Mouse (Mus musculus): Measurements from ENCODE around the gene Fgd6. TPM values are rescaled to one million over a fixed set of nuclear protein-coding genes. Genes with fewer than 3 reads are reported as not detected.

The Fgd6 gene
- polyA plus RNA-seq, 1 experiment from 2014 or later = 4.0 TPM

DNA sequence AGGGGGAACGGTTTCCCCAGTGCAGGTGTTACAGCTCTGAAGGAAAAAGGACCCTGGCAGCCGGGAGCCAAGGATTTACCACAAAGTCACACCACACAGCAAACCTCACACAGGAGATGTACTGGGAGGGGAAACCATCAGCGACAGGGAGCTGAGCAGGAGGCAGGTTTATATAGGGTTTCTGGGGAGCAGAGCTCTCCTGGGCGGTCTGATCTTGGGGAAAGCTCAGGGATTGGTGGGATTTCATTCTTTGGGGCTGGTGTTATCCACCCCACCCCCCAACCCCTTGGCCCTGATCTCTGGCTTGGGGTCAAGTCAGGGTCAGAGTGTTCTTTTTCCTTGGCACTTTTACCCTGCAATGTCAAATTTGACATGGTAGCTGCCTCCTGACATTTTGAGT, 123.6 kb downstream of the Fgd6 start:
- Histone ChIP-seq H3K27me3 (replicated peaks; ENCODE audit: low read depth, poor library complexity, severe bottlenecking) (no peaks in the 10 kb centered on the region), H3K4me3 (no peak overlapping the region), H3K27ac (replicated peaks) (no peak overlapping the region), H3K9me3 (no peaks in the 10 kb centered on the region), H3K36me3 (replicated peaks) (peaks cover 92% of the 10 kb centered on the region), H3K4me1 (no peaks in the 10 kb centered on the region)
- no peak for DNase-seq (ENCODE audit: low spot score)
- 82% methylated on average over 4 of the region's 4 CpGs for WGBS

DNA sequence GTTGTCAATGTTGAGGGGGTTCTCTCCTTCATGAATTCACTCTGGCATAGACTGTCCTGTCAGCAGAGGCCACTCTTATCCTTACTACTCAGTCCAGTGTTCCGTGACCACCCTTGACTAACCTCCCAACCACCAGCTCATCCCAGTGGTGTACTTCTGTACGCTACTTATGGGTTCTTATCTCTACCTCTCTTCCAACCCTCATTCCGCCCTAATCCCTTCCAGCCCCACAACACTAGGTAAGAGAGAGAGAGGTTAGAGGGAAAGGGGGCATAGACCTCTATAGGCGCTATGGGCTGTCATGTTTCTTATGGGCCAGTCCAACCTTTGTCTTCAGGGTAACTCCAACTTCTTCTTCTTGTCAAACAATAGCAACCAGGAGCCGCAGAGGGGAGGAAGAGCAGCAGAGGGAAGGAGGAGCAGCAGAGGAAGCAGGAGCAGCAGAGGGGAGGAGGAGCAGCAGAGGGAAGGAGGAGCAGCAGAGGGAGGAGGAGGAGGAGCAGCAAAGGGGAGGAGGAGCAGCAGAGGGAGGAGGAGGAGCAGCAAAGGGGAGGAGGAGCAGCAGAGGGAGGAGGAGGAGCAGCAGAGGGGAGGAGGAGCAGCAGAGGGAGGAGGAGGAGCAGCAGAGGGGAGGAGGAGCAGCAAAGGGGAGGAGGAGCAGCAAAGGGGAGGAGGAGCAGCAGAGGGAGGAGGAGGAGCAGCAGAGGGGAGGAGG, 125.4 kb downstream of the Fgd6 start:
- Histone ChIP-seq H3K4me3 (no peak overlapping the region), H3K27ac (replicated peaks) (no peak overlapping the region), H3K36me3 (replicated peaks) (peaks cover 89% of the 10 kb centered on the region), H3K4me1 (no peaks in the 10 kb centered on the region), H3K27me3 (replicated peaks; ENCODE audit: low read depth, poor library complexity, severe bottlenecking) (no peaks in the 10 kb centered on the region), H3K9me3 (no peaks in the 10 kb centered on the region)
- DNase-seq (ENCODE audit: low spot score) = no peak
- WGBS = 90% methylated on average over 5 of the region's 5 CpGs

DNA sequence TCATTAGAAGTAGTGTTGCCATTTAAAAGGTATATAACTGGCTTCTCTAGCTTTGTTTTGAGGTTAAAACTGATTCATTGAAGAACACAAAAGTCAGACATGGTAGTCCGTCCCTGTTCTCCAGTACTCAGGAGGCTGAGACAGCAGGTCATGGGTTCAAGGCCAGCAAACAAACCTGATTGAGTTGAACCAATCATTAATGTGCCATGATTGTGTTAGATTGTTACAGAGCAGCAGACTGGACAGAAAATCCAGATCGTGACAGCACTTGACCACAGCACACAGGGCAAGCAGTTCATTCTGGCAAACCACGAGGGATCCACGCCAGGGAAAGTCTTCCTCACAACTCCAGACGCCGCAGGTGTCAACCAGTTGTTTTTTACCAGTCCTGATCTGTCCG, 126.2 kb downstream of the Fgd6 start:
- H3K27ac ChIP-seq (replicated peaks) = no peak overlapping the region
- peaks cover 91% of the 10 kb centered on the region for H3K36me3 ChIP-seq (replicated peaks)

DNA sequence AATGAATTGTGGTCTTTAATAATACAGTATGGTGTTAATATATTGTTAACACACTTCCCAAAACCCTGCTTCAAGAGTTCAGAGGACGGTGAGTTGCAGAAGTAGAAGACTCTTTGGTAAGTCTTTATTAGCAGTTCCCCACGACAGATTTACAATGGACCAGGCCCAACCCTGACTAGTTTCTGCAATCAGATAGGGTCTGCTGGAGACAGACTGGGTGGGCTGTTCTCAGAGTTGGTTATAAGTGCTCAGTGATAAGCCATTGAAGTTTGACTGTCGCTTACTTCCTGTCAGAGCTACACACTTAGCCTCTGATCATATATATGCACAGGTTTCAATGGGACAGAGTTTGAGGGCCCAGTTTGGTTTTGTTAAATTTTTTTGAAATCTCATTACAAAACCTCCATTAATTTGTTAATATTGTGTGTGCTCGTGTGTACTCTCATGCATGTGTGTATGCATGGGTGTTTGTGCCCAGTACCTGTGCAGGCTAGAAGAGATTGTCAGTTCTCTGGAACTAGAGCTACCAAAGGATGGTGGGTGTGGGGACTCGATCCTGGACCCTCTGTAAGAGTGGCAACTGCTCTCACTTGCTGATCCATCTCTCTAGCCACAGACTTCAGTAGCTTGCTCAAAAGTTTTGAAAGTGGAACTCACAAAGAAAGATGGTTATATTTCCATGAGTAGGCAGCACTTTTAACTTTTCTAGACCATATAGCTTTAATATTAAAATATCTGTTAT, 128.5 kb downstream of the Fgd6 start:
- no peaks in the 10 kb centered on the region for H3K4me1 ChIP-seq
- peaks cover 91% of the 10 kb centered on the region for H3K36me3 ChIP-seq (replicated peaks)
- no peak for DNase-seq (ENCODE audit: low spot score)
- WGBS = 85% methylated on average over 5 of the region's 5 CpGs
- H3K27me3 ChIP-seq (replicated peaks; ENCODE audit: low read depth, poor library complexity, severe bottlenecking) = no peaks in the 10 kb centered on the region
- no peaks in the 10 kb centered on the region for H3K9me3 ChIP-seq
- no peak overlapping the region for H3K27ac ChIP-seq (replicated peaks)
- H3K4me3 ChIP-seq = no peak overlapping the region

More for the DNA sequence above, 126.2 kb downstream of the Fgd6 start:
- 95% methylated on average over 7 of the region's 7 CpGs for WGBS
- Histone ChIP-seq H3K4me3 (no peak overlapping the region), H3K27me3 (replicated peaks; ENCODE audit: low read depth, poor library complexity, severe bottlenecking) (no peaks in the 10 kb centered on the region), H3K9me3 (no peaks in the 10 kb centered on the region), H3K4me1 (no peaks in the 10 kb centered on the region)
- no peak for DNase-seq (ENCODE audit: low spot score)

DNA sequence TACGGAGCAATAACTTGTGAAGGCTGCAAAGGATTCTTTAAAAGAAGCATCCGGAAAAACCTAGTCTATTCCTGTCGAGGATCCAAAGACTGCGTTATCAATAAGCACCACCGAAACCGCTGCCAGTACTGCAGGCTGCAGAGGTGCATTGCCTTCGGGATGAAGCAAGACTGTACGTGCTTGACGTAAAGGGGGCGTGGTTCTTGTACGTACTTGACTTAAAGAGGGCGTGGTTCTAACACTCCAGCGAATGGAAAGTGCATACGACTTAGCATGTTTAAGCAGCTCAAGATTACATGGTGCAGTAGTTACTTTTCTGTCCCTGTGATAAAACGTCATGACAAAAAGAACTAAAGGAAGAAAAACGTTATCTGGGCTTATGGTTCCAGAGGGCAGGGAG, 129.6 kb downstream of the Fgd6 start:
- Histone ChIP-seq H3K36me3 (replicated peaks) (peaks cover 90% of the 10 kb centered on the region), H3K4me1 (no peaks in the 10 kb centered on the region), H3K4me3 (no peak overlapping the region), H3K9me3 (peaks cover 5% of the 10 kb centered on the region; the same call in 1 of the 2 replicates), H3K27ac (replicated peaks) (no peak overlapping the region), H3K27me3 (replicated peaks; ENCODE audit: low read depth, poor library complexity, severe bottlenecking) (no peaks in the 10 kb centered on the region)
- WGBS = 90% methylated on average over 16 of the region's 16 CpGs
- no peak for DNase-seq (ENCODE audit: low spot score)

DNA sequence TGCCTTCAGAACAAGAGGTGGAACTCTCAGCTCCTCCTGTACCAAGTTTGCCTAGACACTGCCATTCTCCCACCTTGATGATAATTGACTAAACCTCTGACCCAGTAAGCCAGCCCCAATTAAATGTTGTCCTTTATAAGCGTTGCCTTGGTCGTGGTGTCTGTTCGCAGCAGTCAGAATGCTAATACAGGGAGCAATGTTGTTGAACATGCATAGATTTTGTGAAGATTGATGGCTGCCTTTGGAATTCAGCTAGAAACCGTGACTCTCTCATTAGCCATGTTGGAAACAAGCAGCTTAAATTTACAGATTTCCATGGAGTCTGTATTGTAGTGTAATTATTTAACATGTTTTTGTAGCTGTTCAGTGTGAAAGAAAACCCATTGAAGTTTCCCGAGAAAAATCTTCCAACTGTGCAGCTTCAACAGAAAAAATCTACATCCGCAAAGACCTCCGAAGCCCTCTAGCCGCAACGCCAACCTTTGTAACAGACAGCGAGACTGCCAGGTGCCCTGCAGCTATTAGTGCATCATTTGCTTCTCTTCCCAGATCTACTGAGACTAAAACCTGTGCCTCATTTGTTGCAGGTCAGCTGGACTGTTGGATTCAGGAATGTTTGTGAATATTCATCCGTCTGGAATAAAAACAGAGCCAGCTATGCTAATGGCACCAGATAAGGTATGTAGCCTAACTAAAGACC, 131.4 kb downstream of the Fgd6 start:
- H3K4me3 ChIP-seq = no peak overlapping the region
- no peak for DNase-seq (ENCODE audit: low spot score)
- H3K36me3 ChIP-seq (replicated peaks) = peaks cover 92% of the 10 kb centered on the region
- no peaks in the 10 kb centered on the region for H3K27me3 ChIP-seq (replicated peaks; ENCODE audit: low read depth, poor library complexity, severe bottlenecking)
- no peaks in the 10 kb centered on the region for H3K4me1 ChIP-seq
- no peak overlapping the region for H3K27ac ChIP-seq (replicated peaks)
- WGBS = 91% methylated on average over 11 of the region's 11 CpGs
- peaks cover 5% of the 10 kb centered on the region; the same call in 1 of the 2 replicates for H3K9me3 ChIP-seq

DNA sequence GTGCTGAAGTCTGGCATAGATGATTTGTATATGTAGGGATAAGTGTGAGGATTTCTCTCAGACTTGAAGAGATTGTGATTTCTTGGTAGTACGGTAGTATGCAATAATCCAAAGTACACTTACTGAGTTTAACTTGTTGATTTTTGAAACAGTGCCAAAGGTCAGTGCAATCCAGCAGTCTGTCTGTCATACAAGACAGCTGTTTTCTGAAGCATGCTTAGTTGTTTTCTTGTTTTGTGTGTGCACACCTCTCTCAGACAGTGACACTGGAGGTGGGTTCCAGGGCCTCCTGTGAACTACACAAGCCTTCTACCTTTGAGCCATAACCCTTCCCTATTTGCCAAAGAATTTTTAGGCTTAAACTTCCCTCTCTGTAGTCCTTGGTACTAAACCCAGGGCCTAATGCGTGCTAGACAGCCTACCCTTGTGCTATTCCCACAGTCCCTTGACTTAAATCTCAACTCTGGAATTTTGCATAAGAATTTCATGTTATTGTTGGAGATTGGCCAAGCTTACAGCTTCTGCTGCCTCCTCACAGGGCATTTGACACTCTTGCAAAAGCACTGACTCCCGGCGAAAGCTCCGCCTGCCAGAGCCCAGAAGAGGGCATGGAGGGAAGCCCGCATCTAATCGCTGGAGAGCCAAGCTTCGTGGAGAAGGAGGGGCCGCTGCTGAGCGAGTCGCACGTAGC, 135.8 kb downstream of the Fgd6 start:
- DNase-seq (ENCODE audit: low spot score) = no peak
- Histone ChIP-seq H3K36me3 (replicated peaks) (peaks cover 97% of the 10 kb centered on the region), H3K4me3 (no peak overlapping the region), H3K27ac (replicated peaks) (no peak overlapping the region), H3K4me1 (no peaks in the 10 kb centered on the region), H3K27me3 (replicated peaks; ENCODE audit: low read depth, poor library complexity, severe bottlenecking) (no peaks in the 10 kb centered on the region), H3K9me3 (peaks cover 5% of the 10 kb centered on the region; the same call in 1 of the 2 replicates)
- WGBS = 70% methylated on average over 12 of the region's 12 CpGs

DNA sequence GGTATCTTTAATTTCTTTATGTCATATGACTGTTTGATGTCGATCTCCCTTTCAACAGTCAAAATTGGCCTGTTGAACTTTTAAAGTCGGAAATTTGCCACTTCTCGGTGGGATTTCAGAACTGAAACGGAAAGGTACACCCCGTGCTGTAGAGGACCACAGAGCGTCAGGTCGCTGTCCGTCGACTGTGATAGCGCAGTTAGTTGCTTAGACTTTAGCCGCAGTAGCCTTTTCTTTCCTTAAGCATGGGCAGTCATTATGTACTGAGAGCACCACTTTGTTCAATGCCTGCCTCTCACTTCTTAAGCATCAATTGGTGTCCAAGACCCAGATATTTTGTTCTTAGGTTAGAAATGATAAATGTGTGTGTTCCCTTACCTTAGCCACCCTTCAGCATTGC, 136.3 kb downstream of the Fgd6 start:
- 75% methylated on average over 11 of the region's 11 CpGs for WGBS
- no peaks in the 10 kb centered on the region for H3K4me1 ChIP-seq
- H3K27me3 ChIP-seq (replicated peaks; ENCODE audit: low read depth, poor library complexity, severe bottlenecking) = no peaks in the 10 kb centered on the region
- H3K4me3 ChIP-seq = no peak overlapping the region
- no peak overlapping the region for H3K27ac ChIP-seq (replicated peaks)
- H3K9me3 ChIP-seq = peaks cover 5% of the 10 kb centered on the region; the same call in 1 of the 2 replicates
- H3K36me3 ChIP-seq (replicated peaks) = peaks cover 96% of the 10 kb centered on the region
- no peak for DNase-seq (ENCODE audit: low spot score)

DNA sequence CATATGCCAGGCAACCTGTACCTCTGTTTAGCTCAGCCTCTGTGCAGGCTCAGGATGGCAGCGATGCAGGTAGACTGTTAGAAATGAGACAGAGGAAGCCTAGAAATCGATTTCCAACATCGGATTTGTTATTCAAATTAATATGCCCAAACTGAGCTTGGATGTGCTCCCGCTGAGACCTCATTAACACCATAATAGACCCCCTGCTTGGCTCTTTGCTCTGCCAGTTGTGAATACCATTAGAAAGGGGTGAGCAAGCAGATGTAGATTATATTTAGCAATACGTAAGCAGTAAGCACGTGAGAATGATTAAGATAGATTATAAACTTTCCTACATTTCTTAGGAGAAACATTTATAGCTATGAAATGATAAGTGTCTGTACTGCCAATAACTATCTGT, 136.9 kb downstream of the Fgd6 start:
- 63% methylated on average over 6 of the region's 6 CpGs for WGBS
- no peak for DNase-seq (ENCODE audit: low spot score)
- peaks cover 91% of the 10 kb centered on the region for H3K36me3 ChIP-seq (replicated peaks)
- H3K9me3 ChIP-seq = peaks cover 5% of the 10 kb centered on the region; the same call in 1 of the 2 replicates
- no peaks in the 10 kb centered on the region for H3K27me3 ChIP-seq (replicated peaks; ENCODE audit: low read depth, poor library complexity, severe bottlenecking)
- H3K4me1 ChIP-seq = no peaks in the 10 kb centered on the region
- no peak overlapping the region for H3K27ac ChIP-seq (replicated peaks)
- no peak overlapping the region for H3K4me3 ChIP-seq

DNA sequence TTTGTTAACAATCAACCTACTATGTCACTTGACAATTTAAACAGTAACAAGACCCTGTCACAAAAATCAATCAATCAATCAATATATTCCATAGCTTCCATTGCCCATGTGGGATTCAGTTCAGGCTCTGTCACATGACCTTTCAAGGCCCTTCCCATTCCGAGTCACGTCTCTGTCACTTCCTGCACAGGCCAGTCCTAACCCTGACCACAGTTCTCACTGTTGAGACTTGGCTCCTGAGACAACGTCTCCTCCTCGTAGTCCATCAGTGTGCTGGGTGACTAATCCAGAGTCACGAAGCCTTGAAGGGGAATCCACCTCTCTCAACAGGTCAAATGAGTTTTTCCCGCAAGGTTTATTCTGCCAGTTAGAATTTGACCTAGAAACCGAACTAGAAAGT, 138.9 kb downstream of the Fgd6 start:
- no peak for DNase-seq (ENCODE audit: low spot score)
- peaks cover 4% of the 10 kb centered on the region; the same call in 1 of the 2 replicates for H3K9me3 ChIP-seq
- H3K4me3 ChIP-seq = no peak overlapping the region
- H3K27me3 ChIP-seq (replicated peaks; ENCODE audit: low read depth, poor library complexity, severe bottlenecking) = no peaks in the 10 kb centered on the region
- WGBS = 87% methylated on average over 7 of the region's 7 CpGs
- peaks cover 79% of the 10 kb centered on the region for H3K36me3 ChIP-seq (replicated peaks)
- no peak overlapping the region for H3K27ac ChIP-seq (replicated peaks)
- H3K4me1 ChIP-seq = no peaks in the 10 kb centered on the region

DNA sequence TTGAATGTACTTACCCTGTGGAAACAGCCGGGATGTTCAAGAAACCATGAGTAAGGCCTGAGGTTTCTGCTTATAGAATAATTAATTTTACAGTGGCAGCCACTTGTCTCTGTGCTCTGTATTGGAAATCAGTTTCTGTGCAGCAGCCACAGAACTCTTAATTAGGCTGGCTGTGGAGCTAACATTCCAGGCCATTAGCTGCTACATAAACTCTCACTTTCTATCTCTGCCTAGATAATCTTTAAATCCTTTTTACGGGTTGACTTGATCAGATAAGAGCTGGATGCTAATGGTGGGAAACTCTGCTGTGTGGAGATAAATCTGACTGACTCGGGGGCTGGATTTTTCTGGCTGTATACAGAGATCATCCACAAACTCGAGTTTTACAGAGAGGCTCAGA, 147.4 kb downstream of the Fgd6 start:
- H3K4me3 ChIP-seq = no peak overlapping the region
- no peaks in the 10 kb centered on the region for H3K9me3 ChIP-seq
- no peak for DNase-seq (ENCODE audit: low spot score)
- H3K27ac ChIP-seq (replicated peaks) = no peak overlapping the region
- H3K4me1 ChIP-seq = no peaks in the 10 kb centered on the region
- WGBS = 64% methylated on average over 4 of the region's 4 CpGs
- peaks cover 81% of the 10 kb centered on the region for H3K36me3 ChIP-seq (replicated peaks)
- H3K27me3 ChIP-seq (replicated peaks; ENCODE audit: low read depth, poor library complexity, severe bottlenecking) = no peaks in the 10 kb centered on the region

Data from embryonic facial prominence, embryonic 10.5 days (tissue).